Mouse (Mus musculus) lung, adult 2 months (tissue): ENCODE results near the gene Acox3. TPM values are rescaled to one million over a fixed set of nuclear protein-coding genes. Genes with fewer than 3 reads are reported as not detected.
"Not testable (repeated sequence)": the region's sequence is repeated elsewhere in the genome, so short reads cannot be mapped to it uniquely, and the experiment has no call there.

Source experiments
- DNase-seq: peaks from one replicate; pipeline ENCODE4 v3.0.0; 2022
- H3K4me1 ChIP-seq: fragments of 200-500 bp; 2 replicates; pipeline ENCODE4 v1.6.1; 2011; ENCODE audit warnings: low read length; ENCODE audit not compliant: control insufficient read depth, insufficient read depth
- H3K4me3 ChIP-seq: fragments of 200-500 bp; replicated peaks from 2 replicates; pipeline ENCODE3; 2011; ENCODE audit warnings: low read depth, mild to moderate bottlenecking, control low read depth, low read length; ENCODE audit errors: extremely low read depth
- CTCF ChIP-seq: fragments of 200-500 bp; IDR thresholded peaks from 2 replicates; pipeline ENCODE4 v1.5.1; 2011; ENCODE audit warnings: mild to moderate bottlenecking, low read length, control low read depth; ENCODE audit not compliant: insufficient read depth
- POLR2A ChIP-seq: fragments of 200-500 bp; IDR thresholded peaks from 2 replicates; pipeline ENCODE4 v1.6.1; 2011; ENCODE audit warnings: low read depth, mild to moderate bottlenecking, control low read depth, low read length, borderline replicate concordance; ENCODE audit errors: extremely low read depth
- WGBS: fragments of 180-500 bp; shearing (Covaris S2); methylation state at CpG from one replicate; pipeline ENCODE4 v1.1.7; 2018; 5-methylcytosine and 5-hydroxymethylcytosine counted together
- polyA plus RNA-seq: library from polyadenylated mRNA; depleted of rRNA; stranded (reverse); fragments of >200 nt; gene quantifications from 2 replicates; pipeline ENCODE4 v1.2.3, GENCODE M21; 2012

Gene Acox3
- polyA plus RNA-seq, 1 experiment = 53.8 TPM

DNA sequence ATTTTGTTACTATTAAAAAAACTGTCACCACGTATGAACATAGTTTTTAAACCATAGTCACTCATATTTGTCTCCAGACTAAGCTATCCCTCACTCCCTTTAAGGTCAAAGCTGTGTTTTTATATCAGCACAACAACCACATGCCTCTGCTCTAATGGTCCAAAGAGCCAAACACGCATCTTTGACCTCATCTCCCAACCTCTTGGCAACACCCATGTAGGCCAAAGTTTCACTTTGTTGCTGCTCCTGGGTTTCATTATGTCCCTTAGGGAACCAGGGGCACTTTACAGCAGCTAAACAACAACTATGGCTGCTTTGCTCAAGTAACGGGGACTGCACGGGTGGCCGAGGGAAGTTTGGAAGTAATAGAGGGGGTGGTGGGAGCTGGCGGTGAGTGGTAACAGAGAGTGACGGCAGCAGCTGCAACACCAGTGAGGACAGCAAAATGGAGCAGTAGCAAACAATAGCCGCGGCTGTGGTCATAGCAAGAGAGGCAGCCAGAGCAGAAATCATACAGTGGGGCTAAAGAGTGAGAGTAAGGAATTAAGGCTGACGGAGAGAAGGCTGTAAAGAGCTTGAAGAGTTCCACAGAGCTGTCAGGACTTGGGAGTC lies 6.3 kb upstream of the Acox3 start:
- WGBS = 89% methylated on average over 10 of the region's 10 CpGs
- DNase-seq = no peak
- no peak overlapping the region for H3K4me3 ChIP-seq
- no peak for TF ChIP-seq POLR2A
- no peak for TF ChIP-seq CTCF
- peaks cover 5% of the 10 kb centered on the region for H3K4me1 ChIP-seq

DNA sequence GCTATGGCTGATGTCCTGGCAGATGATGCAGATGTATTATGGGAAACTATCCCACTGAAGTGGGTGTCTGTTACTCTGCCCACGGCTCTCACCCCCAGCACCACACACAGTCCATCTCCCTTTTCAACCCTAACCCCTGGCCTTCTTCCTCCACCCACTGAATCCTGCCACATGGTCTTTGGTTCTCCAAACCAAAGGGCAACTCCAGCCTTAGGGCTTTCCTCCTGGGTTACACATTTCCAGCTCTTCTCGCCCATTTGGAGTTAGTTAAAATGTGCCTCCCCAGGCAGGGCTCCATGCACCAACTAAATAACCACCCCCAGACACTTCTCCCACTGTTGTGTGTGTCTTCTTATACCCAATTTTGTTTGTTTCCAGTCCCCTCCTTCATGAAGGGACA lies 4.4 kb upstream of the Acox3 start:
- DNase-seq = no peak
- Histone ChIP-seq H3K4me3 (no peak overlapping the region), H3K4me1 (peaks cover 10% of the 10 kb centered on the region)
- TF ChIP-seq CTCF (no peak), POLR2A (no peak)
- WGBS = 62% methylated on average over 2 of the region's 2 CpGs

DNA sequence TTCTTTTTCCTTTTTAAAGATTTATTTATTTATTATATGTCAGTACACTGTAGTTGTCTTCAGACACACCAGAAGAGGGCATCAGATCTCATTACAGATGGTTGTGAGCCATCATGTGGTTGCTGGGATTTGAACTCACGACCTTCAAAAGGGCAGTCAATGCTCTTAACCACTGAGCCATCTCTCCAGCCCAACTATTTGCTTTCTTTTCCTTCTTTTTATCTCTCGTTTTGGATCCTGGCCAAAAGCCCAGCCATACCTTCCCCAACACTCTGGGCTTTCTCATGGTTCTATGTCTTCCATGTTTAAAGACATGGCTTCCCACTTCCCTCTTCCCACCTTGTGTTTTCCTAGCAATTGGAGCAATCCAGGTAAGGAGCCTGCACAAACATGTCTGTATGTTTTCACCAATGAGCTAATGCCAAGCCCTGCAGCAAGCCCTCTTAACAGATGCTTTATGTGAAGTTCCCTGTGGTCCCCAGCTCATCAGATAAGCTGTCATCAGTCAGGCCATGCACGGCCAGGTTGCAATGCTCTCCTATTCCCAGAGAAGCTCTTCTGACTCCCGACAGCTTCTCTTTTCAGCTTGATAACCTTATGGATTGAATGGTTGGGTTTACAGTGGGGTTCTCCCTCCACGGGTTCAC lies 3.5 kb upstream of the Acox3 start:
- WGBS = 34% methylated on average over 5 of the region's 5 CpGs
- Histone ChIP-seq H3K4me3 (no peak overlapping the region), H3K4me1 (peaks cover 12% of the 10 kb centered on the region)
- no peak for TF ChIP-seq POLR2A
- no peak for TF ChIP-seq CTCF
- DNase-seq = no peak

DNA sequence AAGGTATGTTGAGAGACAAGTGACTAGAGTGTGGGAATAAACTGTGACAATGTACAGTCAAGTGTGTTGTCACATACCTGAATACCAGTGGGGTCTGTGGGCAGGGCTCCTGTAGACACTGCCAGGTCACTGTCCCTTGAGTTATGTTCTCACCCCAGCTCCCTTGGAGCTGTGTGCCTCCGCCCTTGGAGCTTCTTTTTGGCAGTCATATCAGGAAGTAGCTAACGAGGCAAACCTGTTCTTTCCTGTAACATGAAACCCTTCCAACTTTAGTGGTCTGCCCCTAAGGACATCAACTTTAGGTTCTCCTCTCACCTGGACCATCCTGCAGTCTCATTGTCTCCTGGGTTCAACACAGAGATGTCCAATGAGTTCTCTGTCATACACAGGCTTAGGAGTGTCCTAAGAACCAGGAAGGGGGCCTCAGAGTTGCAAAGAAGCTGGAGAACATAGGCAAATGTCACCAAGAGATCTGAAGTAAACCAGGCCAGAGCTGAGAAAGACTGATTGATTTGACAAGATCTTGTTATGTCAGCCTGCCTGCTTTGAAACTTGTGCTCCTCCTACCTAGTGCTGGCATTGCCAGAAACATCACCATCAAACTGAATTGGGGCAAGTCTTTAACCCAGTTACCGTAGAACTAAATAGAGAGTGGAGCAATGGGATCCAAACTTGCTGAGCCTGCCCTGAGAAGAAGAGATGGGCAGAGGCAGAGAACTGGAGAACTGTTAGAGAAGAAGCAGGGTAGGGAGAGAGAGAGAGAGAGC lies 2.5 kb upstream of the Acox3 start:
- Histone ChIP-seq H3K4me1 (peaks cover 10% of the 10 kb centered on the region), H3K4me3 (no peak overlapping the region)
- TF ChIP-seq CTCF = no peak
- no peak for TF ChIP-seq POLR2A
- 37% methylated on average over 3 of the region's 3 CpGs for WGBS
- DNase-seq = no peak

DNA sequence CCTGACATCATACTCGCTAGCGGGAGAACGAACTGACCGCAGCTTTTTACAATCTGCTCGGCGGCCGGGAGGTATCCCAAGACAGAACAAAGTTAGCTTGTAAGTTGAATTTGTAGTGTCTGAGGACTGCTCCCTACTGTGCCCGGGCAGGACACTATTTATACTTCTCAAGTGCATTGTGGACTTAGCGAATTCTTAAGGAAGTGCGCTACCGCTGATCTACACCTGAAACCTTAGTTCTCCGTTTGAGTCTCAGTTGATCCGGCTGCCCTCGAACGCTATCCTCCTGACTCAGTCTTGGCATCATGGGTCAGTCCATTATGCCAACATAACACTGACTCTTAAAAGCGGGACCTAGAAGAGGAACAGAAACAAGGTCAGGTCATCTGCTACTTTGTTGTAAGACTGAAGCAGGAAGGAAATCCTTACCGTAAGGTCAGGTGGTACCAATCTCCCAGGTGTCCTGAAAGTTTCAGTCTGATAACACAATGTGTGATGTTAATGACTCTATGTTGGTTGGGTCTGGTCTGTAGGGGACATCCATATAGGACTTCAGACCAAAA lies 462 bp downstream of the Acox3 start:
- under 1% methylated on average over 17 of the region's 17 CpGs for WGBS
- TF ChIP-seq CTCF (no peak), POLR2A (no peak)
- H3K4me3 ChIP-seq = peak overlapping the region; percentile 77
- H3K4me1 ChIP-seq = peaks cover 10% of the 10 kb centered on the region
- DNase-seq = no peak

DNA sequence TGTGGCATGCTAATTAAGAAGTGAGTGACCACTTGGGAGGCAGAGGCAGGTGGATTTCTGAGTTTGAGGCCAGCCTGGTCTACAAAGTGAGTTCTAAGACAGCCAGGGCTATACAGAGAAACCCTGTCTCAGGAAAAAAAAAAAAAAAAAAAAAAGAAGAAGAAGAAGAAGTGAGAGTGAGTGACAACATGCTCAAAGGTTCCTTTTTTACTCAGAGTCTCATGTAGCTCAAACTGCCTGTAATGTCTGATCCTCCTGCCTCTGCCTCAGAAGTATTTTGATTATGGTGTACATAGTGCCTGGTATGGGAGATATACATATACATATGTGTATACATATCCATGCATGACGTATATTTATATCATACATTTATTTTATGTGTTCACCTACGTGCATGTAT lies 1.4 kb downstream of the Acox3 start:
- not testable (repeated sequence) for H3K4me1 ChIP-seq, H3K4me3 ChIP-seq, DNase-seq
- 91% methylated on average over 2 of the region's 2 CpGs for WGBS

DNA sequence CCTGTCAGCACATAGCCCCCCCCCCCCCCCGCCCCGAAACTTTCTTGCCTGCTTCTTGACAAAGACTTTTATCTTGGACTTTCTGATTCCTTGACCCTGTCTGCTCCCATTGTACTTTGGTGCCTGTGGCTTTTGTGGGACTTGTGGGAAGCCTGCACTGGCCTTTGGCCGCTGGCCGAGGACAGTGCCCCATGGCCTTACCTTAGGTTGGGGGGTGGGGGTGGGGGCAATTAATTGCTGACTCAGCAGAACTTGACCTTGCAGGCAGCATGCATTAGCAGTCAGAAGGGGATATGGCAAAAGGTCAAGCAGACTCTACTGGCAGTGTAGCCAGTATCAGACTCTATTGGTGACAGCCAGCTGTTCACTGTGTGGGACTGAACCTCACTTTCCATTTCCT lies 8.7 kb downstream of the Acox3 start:
- TF ChIP-seq CTCF (no peak), POLR2A (no peak)
- Histone ChIP-seq H3K4me3 (no peak overlapping the region), H3K4me1 (peaks cover 5% of the 10 kb centered on the region; the same call in 1 of the 2 replicates)
- DNase-seq = no peak
- WGBS = 93% methylated on average over 4 of the region's 4 CpGs

DNA sequence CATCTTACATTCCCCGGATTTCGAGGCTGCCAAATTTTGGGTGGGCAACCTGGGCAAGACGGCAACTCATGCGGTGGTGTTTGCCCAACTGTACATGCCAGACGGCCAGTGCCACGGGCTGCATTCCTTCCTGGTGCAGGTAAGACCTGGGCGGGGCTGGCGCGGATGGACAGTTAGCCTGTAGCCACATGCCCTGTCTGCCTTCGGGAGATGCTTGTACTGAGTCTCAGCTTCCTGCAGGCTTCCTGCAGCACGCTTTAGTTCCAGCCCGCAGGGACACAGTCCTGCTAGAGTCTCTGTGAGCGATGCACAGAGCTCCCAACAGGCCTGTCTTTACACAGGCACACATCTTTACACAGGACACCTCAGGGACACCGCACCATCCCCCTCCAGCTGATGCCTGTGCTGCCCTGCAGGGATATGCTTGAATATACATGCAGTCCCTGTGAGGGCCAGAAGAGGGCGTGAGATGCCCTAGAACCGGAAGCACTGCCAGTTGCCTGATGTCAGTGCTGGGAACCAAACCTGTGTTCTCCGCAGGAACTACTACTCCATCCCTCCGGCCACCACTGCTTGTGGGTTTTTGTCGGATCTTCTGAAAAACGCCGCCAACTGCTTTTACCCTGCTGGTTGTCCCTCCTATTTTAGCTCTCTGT lies 9.4 kb downstream of the Acox3 start:
- Histone ChIP-seq H3K4me1 (peaks cover 5% of the 10 kb centered on the region; the same call in 1 of the 2 replicates), H3K4me3 (no peak overlapping the region)
- 87% methylated on average over 21 of the region's 21 CpGs for WGBS
- TF ChIP-seq POLR2A = no peak
- no peak for TF ChIP-seq CTCF
- no peak for DNase-seq

DNA sequence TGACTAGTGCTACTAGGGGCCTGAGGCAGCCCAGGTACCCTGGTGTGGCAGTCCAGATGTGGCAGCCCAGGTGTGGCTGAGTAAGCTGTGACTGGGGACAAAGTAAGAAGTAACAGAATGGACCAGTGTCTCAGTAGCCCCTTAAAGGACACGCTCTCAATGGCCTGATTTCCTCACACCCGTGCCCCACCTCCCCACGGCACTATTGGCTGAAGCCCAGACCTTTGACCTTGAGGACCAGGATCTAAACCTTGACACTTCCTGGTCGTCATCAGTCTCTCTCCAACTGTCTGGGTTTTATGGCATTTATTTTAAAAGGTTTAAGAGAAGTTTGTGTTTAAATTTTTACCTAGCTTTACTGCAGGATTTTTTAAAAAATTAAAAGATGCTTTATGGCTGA lies 10.0 kb downstream of the Acox3 start:
- Histone ChIP-seq H3K4me1 (peaks cover 5% of the 10 kb centered on the region; the same call in 1 of the 2 replicates), H3K4me3 (no peak overlapping the region)
- TF ChIP-seq POLR2A = no peak
- TF ChIP-seq CTCF = no peak
- DNase-seq = no peak
- WGBS = 67% methylated on average over 4 of the region's 4 CpGs

DNA sequence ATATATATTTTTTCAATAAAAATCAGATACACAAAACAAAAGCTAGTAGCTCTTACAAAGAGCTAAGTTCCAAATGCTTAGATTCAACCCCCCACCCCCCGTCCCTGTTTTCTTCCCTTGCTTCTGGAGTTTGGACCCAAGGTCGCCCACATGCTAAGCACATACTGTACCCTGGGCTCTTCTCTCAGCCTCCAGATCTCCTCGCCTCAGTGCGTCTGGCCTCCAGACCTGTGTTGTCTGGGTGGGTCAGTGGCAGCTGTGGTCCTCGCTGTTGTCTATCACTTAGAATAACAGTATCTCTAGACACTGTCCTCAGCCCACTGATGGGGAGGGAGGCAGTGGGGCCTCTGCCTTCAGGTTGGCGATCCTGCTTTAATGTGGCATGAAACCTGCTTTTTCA lies 10.4 kb downstream of the Acox3 start:
- no peak overlapping the region for H3K4me3 ChIP-seq
- 93% methylated on average over 6 of the region's 6 CpGs for WGBS
- no peak for DNase-seq

More for the DNA sequence above, 10.4 kb downstream of the Acox3 start:
- peaks cover 5% of the 10 kb centered on the region; the same call in 1 of the 2 replicates for H3K4me1 ChIP-seq
- TF ChIP-seq CTCF (no peak), POLR2A (no peak)
